Mouse (Mus musculus) heart, postnatal 0 days (tissue): ENCODE results near the gene Pipox.

Experiments
- CTCF ChIP-seq: IDR thresholded peaks from 2 replicates; pipeline ENCODE4 v1.5.1; 2016; ENCODE audit warnings: antibody characterized with exemption, control low read depth, low read depth
- EP300 ChIP-seq: IDR thresholded peaks from 2 replicates; pipeline ENCODE4 v1.6.1; 2016; ENCODE audit warnings: antibody characterized with exemption, low read depth

- TF ChIP-seq CTCF (no peak), EP300 (no peak)
Observed at GRCm38 (mm10) chr11:77873116-77873515, 20.8 kb downstream of the Pipox start.
